Mouse (Mus musculus): ENCODE data around the gene Tubgcp3.
A peak's percentile ranks its signal among the peaks of the same experiment; 100 is the strongest.
"Not testable (repeated sequence)": the region's sequence is repeated elsewhere in the genome, so short reads cannot be mapped to it uniquely, and the experiment has no call there.

Gene Tubgcp3

GRCm38 (mm10) chr8:12672056-12672881 lies at the start of gene Tubgcp3:
Tubgcp3 (minus strand) TSS chr8:12672248.
- ATAC-seq (ENCODE audit: insufficient number of reproducible peaks, low FRiP score, low TSS enrichment) = peak; percentile 83

- ATAC-seq (ENCODE audit: insufficient number of reproducible peaks, low FRiP score, low TSS enrichment) = no peak
Observed at GRCm38 (mm10) chr8:12719091-12719490, 47.0 kb upstream of the Tubgcp3 start.

GRCm38 (mm10) chr8:12715861-12716585 lies 44.0 kb upstream of the Tubgcp3 start:
- ATAC-seq (ENCODE audit: insufficient number of reproducible peaks, low FRiP score, low TSS enrichment) = no peak

GRCm38 (mm10) chr8:12711623-12712022 lies 39.6 kb upstream of the Tubgcp3 start:
- ATAC-seq (ENCODE audit: insufficient number of reproducible peaks, low FRiP score, low TSS enrichment) = no peak

GRCm38 (mm10) chr8:12703597-12703996 lies 31.5 kb upstream of the Tubgcp3 start:
- no peak for ATAC-seq (ENCODE audit: insufficient number of reproducible peaks, low FRiP score, low TSS enrichment)

- ATAC-seq (ENCODE audit: insufficient number of reproducible peaks, low FRiP score, low TSS enrichment) = no peak
Observed at GRCm38 (mm10) chr8:12702290-12702689, 30.2 kb upstream of the Tubgcp3 start.

GRCm38 (mm10) chr8:12698660-12699277 lies 26.7 kb upstream of the Tubgcp3 start:
- no peak for ATAC-seq (ENCODE audit: insufficient number of reproducible peaks, low FRiP score, low TSS enrichment)

- ATAC-seq (ENCODE audit: insufficient number of reproducible peaks, low FRiP score, low TSS enrichment) = no peak
Observed at GRCm38 (mm10) chr8:12688851-12689250, 16.8 kb upstream of the Tubgcp3 start.

- peak; percentile 85 for ATAC-seq (ENCODE audit: insufficient number of reproducible peaks, low FRiP score, low TSS enrichment)
Observed at GRCm38 (mm10) chr8:12677529-12677928, 5.5 kb upstream of the Tubgcp3 start.

GRCm38 (mm10) chr8:12671473-12672055 lies 484 bp downstream of the Tubgcp3 start:
- ATAC-seq (ENCODE audit: insufficient number of reproducible peaks, low FRiP score, low TSS enrichment) = no peak; the same call in 1 of the 2 replicates

- no peak for ATAC-seq (ENCODE audit: insufficient number of reproducible peaks, low FRiP score, low TSS enrichment)
Observed at GRCm38 (mm10) chr8:12670965-12671364, 1.1 kb downstream of the Tubgcp3 start.

- ATAC-seq (ENCODE audit: insufficient number of reproducible peaks, low FRiP score, low TSS enrichment) = no peak
Observed at GRCm38 (mm10) chr8:12668832-12669231, 3.2 kb downstream of the Tubgcp3 start.

GRCm38 (mm10) chr8:12666530-12666929 lies 5.5 kb downstream of the Tubgcp3 start:
- not testable (repeated sequence) for ATAC-seq (ENCODE audit: insufficient number of reproducible peaks, low FRiP score, low TSS enrichment)

- no peak for ATAC-seq (ENCODE audit: insufficient number of reproducible peaks, low FRiP score, low TSS enrichment)
Observed at GRCm38 (mm10) chr8:12663105-12663456, 9.0 kb downstream of the Tubgcp3 start.

- ATAC-seq (ENCODE audit: insufficient number of reproducible peaks, low FRiP score, low TSS enrichment) = no peak
Observed at GRCm38 (mm10) chr8:12662375-12663104, 9.5 kb downstream of the Tubgcp3 start.

GRCm38 (mm10) chr8:12657411-12657810 lies 14.6 kb downstream of the Tubgcp3 start:
- no peak for ATAC-seq (ENCODE audit: insufficient number of reproducible peaks, low FRiP score, low TSS enrichment)

- ATAC-seq (ENCODE audit: insufficient number of reproducible peaks, low FRiP score, low TSS enrichment) = no peak
Observed at GRCm38 (mm10) chr8:12651246-12651645, 20.8 kb downstream of the Tubgcp3 start.

- no peak for ATAC-seq (ENCODE audit: insufficient number of reproducible peaks, low FRiP score, low TSS enrichment)
Observed at GRCm38 (mm10) chr8:12650495-12650894, 21.6 kb downstream of the Tubgcp3 start.

- no peak for ATAC-seq (ENCODE audit: insufficient number of reproducible peaks, low FRiP score, low TSS enrichment)
Observed at GRCm38 (mm10) chr8:12648951-12649350, 23.1 kb downstream of the Tubgcp3 start.

- no peak for ATAC-seq (ENCODE audit: insufficient number of reproducible peaks, low FRiP score, low TSS enrichment)
Observed at GRCm38 (mm10) chr8:12646536-12646935, 25.5 kb downstream of the Tubgcp3 start.

Measured in cerebellum, adult (tissue).